Mouse (Mus musculus): ENCODE results near the gene 2010300C02Rik. TPM values are rescaled to one million over a fixed set of nuclear protein-coding genes. Genes with fewer than 3 reads are reported as not detected.

The 2010300C02Rik gene
- polyA plus RNA-seq, 1 experiment from 2014 or later: 11.1 TPM

GRCm38 (mm10) chr1:37585809-37586480, 133.9 kb downstream of the 2010300C02Rik start:
- peak; percentile 26 for ATAC-seq
- Histone ChIP-seq H3K27me3 (replicated peaks; ENCODE audit: control insufficient read depth, insufficient read depth, low read length) (no peaks in the 10 kb centered on the region), H3K9ac (ENCODE audit: low read depth, low read length) (no peak overlapping the region), H3K4me2 (ENCODE audit: low read depth, low read length) (no peak overlapping the region), H3K4me3 (ENCODE audit: low read length) (no peak overlapping the region), H3K9me3 (ENCODE audit: control insufficient read depth, low read length) (no peaks in the 10 kb centered on the region), H3K27ac (ENCODE audit: low read length) (peak overlapping the region; percentile 20; the same call in 1 of the 2 replicates), H3K4me1 (ENCODE audit: control insufficient read depth, insufficient read depth, low read length) (peaks cover 21% of the 10 kb centered on the region), H3K36me3 (ENCODE audit: control insufficient read depth, insufficient read depth, low read length) (no peaks in the 10 kb centered on the region)
- WGBS: 75% methylated on average over 13 of the region's 13 CpGs

DNA sequence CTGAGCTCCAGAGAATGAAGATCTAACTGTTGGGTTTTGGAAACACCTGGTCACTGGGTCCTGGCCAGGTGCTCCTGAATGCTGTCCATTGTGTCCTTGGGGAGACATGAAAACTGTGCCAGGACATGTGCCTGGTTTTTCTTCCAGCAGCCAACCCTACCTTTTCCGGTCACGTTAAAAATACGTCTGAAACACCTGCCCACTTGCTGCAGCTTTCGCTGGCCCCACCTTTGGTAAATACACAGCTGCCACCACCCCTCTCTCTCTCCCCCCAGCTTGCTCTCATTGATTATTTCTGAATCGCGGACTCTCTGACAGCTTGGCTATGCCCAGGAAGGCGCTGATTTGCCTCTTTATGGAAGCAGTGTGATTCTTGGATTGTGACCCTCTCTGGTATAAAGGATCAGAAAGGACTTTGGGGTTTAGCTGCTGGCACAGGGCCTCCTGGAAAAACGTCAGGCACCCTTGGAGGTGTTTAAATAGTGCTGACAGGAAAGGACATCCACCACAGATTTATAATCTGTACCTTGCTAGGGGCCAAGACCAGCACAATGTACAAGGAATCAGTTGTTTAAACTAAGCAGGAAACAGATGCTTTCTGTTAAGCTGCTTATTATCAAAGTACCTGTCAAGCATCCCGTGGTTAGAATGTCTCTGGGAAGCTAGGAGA, 136.0 kb downstream of the 2010300C02Rik start:
- no peak overlapping the region for H3K4me3 ChIP-seq (ENCODE audit: low read length)
- H3K9ac ChIP-seq (ENCODE audit: low read depth, low read length): no peak overlapping the region
- no peaks in the 10 kb centered on the region for H3K27me3 ChIP-seq (replicated peaks; ENCODE audit: control insufficient read depth, insufficient read depth, low read length)
- WGBS: 17% methylated on average over 9 of the region's 9 CpGs
- H3K36me3 ChIP-seq (ENCODE audit: control insufficient read depth, insufficient read depth, low read length): no peaks in the 10 kb centered on the region
- H3K4me1 ChIP-seq (ENCODE audit: control insufficient read depth, insufficient read depth, low read length): peaks cover 21% of the 10 kb centered on the region
- H3K9me3 ChIP-seq (ENCODE audit: control insufficient read depth, low read length): no peaks in the 10 kb centered on the region
- H3K27ac ChIP-seq (ENCODE audit: low read length): peak overlapping the region; percentile 65
- ATAC-seq: peak; percentile 89
- H3K4me2 ChIP-seq (ENCODE audit: low read depth, low read length): 0 out of 2 replicates have a peak overlapping the region, but pooled peaks have one; percentile 10

- Histone ChIP-seq H3K4me3 (ENCODE audit: low read length) (no peak overlapping the region), H3K27ac (ENCODE audit: low read length) (peak overlapping the region; percentile 65; the same call in 1 of the 2 replicates), H3K4me1 (ENCODE audit: control insufficient read depth, insufficient read depth, low read length) (peaks cover 21% of the 10 kb centered on the region), H3K27me3 (replicated peaks; ENCODE audit: control insufficient read depth, insufficient read depth, low read length) (no peaks in the 10 kb centered on the region), H3K9me3 (ENCODE audit: control insufficient read depth, low read length) (no peaks in the 10 kb centered on the region), H3K9ac (ENCODE audit: low read depth, low read length) (no peak overlapping the region), H3K36me3 (ENCODE audit: control insufficient read depth, insufficient read depth, low read length) (no peaks in the 10 kb centered on the region), H3K4me2 (ENCODE audit: low read depth, low read length) (no peak overlapping the region)
- 81% methylated on average over 8 of the region's 8 CpGs for WGBS
- no peak for ATAC-seq
Measured at GRCm38 (mm10) chr1:37583167-37583566, 136.7 kb downstream of the 2010300C02Rik start.

DNA sequence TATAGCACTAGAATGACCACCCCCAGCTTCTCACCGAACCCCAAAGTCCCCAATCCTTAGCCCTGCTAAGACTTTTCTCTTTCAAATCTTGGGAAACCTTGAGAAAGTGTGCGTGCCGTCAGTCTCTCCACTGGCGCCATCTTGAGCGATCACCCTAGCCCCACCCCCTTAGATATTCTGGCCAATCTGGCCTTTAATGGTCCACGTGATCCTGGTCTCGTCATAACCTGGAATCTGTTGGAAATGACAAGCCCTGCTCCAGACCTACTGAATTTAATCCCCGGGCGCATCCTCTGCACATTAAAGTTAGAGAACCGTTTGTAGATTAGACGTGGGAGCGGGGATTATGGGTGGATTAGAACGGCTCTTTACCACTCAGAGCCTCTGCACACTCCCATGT, 140.2 kb downstream of the 2010300C02Rik start:
- H3K9ac ChIP-seq (ENCODE audit: low read depth, low read length): no peak overlapping the region
- no peaks in the 10 kb centered on the region for H3K27me3 ChIP-seq (replicated peaks; ENCODE audit: control insufficient read depth, insufficient read depth, low read length)
- no peak overlapping the region for H3K4me3 ChIP-seq (ENCODE audit: low read length)
- no peak overlapping the region for H3K27ac ChIP-seq (ENCODE audit: low read length)
- no peaks in the 10 kb centered on the region for H3K9me3 ChIP-seq (ENCODE audit: control insufficient read depth, low read length)
- peaks cover 15% of the 10 kb centered on the region; the same call in 1 of the 2 replicates for H3K4me1 ChIP-seq (ENCODE audit: control insufficient read depth, insufficient read depth, low read length)
- H3K4me2 ChIP-seq (ENCODE audit: low read depth, low read length): no peak overlapping the region
- no peaks in the 10 kb centered on the region for H3K36me3 ChIP-seq (ENCODE audit: control insufficient read depth, insufficient read depth, low read length)
- 92% methylated on average over 13 of the region's 13 CpGs for WGBS
- ATAC-seq: no peak

DNA sequence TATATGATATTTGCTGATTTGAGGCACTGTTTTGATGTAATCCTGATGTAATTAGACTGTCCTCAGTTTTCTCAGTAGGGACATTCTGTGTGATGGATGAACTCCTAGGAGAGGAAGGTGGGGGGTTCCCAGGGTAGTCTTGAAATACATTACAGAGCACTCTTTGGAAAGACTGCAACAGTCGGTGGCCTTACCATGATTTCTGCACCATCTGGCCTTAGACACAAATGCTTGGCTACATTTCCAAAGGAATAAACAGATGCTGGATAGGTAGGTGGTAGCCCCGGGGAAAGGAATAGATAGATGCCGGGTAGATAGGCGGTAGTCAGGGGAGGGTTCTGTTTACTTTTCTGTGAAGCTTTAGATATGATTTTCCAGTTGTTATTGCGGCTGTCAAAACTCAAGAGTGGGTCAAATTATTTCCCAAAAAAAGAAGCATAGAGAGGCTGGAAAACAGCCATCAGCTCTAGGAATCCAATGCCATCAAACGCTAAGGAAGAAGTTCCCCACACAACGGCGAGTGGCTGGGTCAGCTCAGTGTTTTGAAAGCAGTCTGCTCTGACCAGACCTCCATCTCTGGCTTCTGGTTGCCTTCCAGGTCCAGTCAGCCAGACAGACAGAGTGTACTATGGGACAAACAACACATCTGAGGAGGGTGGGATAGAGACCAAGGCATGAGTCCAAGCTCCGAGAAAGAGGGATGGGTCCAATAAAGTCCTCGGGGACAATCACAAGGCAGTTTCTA, 147.2 kb downstream of the 2010300C02Rik start:
- H3K4me2 ChIP-seq (ENCODE audit: low read depth, low read length): no peak overlapping the region
- no peaks in the 10 kb centered on the region for H3K27me3 ChIP-seq (replicated peaks; ENCODE audit: control insufficient read depth, insufficient read depth, low read length)
- 52% methylated on average over 10 of the region's 10 CpGs for WGBS
- H3K4me3 ChIP-seq (ENCODE audit: low read length): no peak overlapping the region
- H3K4me1 ChIP-seq (ENCODE audit: control insufficient read depth, insufficient read depth, low read length): no peaks in the 10 kb centered on the region
- no peaks in the 10 kb centered on the region for H3K9me3 ChIP-seq (ENCODE audit: control insufficient read depth, low read length)
- H3K27ac ChIP-seq (ENCODE audit: low read length): no peak overlapping the region
- ATAC-seq: no peak
- no peaks in the 10 kb centered on the region for H3K36me3 ChIP-seq (ENCODE audit: control insufficient read depth, insufficient read depth, low read length)
- H3K9ac ChIP-seq (ENCODE audit: low read depth, low read length): no peak overlapping the region

DNA sequence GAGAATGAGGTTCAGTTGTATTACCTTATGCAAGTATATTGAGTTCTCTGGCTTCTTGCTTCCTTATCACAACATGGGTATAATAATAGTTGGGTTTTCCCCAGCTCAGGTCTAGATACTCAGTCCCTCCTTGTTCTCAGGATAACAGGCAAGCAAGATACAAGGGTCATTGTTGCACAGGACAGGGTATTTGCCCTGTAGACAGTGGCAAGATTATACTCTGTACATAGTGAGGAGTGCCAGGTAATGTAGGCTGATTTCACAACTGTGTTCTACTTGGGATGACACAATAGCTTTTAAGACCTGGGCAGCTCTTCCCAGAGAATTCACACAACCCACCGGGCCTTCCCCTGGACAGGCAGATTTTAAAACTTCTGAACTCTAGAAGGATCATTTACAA, 151.5 kb downstream of the 2010300C02Rik start:
- peak; percentile 98 for ATAC-seq
- Histone ChIP-seq H3K9me3 (ENCODE audit: control insufficient read depth, low read length) (no peaks in the 10 kb centered on the region), H3K4me2 (ENCODE audit: low read depth, low read length) (no peak overlapping the region), H3K4me1 (ENCODE audit: control insufficient read depth, insufficient read depth, low read length) (no peaks in the 10 kb centered on the region), H3K36me3 (ENCODE audit: control insufficient read depth, insufficient read depth, low read length) (no peaks in the 10 kb centered on the region), H3K27me3 (replicated peaks; ENCODE audit: control insufficient read depth, insufficient read depth, low read length) (no peaks in the 10 kb centered on the region), H3K9ac (ENCODE audit: low read depth, low read length) (no peak overlapping the region), H3K27ac (ENCODE audit: low read length) (peak overlapping the region; percentile 67), H3K4me3 (ENCODE audit: low read length) (no peak overlapping the region)
- 68% methylated on average over 1 of the region's 1 CpGs for WGBS

GRCm38 (mm10) chr1:37566754-37567153, 153.1 kb downstream of the 2010300C02Rik start:
- 59% methylated on average over 4 of the region's 4 CpGs for WGBS
- Histone ChIP-seq H3K9ac (ENCODE audit: low read depth, low read length) (no peak overlapping the region), H3K4me1 (ENCODE audit: control insufficient read depth, insufficient read depth, low read length) (no peaks in the 10 kb centered on the region), H3K27ac (ENCODE audit: low read length) (peak overlapping the region; percentile 68), H3K27me3 (replicated peaks; ENCODE audit: control insufficient read depth, insufficient read depth, low read length) (no peaks in the 10 kb centered on the region), H3K9me3 (ENCODE audit: control insufficient read depth, low read length) (no peaks in the 10 kb centered on the region), H3K4me3 (ENCODE audit: low read length) (no peak overlapping the region), H3K36me3 (ENCODE audit: control insufficient read depth, insufficient read depth, low read length) (no peaks in the 10 kb centered on the region), H3K4me2 (ENCODE audit: low read depth, low read length) (no peak overlapping the region)
- peak; percentile 75 for ATAC-seq

DNA sequence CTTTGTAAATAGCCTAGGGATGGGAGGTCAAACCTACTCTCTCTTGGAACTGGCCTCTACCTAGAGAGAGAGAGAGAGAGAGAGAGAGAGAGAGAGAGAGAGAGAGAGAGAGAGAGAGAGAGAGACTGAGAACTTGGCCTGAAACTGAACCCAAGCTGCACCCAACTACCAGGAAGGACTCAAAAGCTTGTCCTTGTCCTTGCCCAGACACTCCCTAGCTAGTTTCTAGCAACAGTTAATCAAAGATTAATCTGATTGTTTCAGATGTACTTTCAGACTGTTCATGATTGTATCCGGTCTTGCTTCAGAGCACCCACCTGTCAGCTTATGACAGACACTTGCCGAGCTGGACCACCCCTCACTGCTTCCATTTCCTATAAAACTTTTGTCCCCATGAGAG, 153.5 kb downstream of the 2010300C02Rik start:
- Histone ChIP-seq H3K9me3 (ENCODE audit: control insufficient read depth, low read length) (no peaks in the 10 kb centered on the region), H3K27me3 (replicated peaks; ENCODE audit: control insufficient read depth, insufficient read depth, low read length) (no peaks in the 10 kb centered on the region), H3K36me3 (ENCODE audit: control insufficient read depth, insufficient read depth, low read length) (no peaks in the 10 kb centered on the region), H3K4me3 (ENCODE audit: low read length) (no peak overlapping the region), H3K27ac (ENCODE audit: low read length) (peak overlapping the region; percentile 68), H3K4me1 (ENCODE audit: control insufficient read depth, insufficient read depth, low read length) (no peaks in the 10 kb centered on the region), H3K4me2 (ENCODE audit: low read depth, low read length) (no peak overlapping the region), H3K9ac (ENCODE audit: low read depth, low read length) (no peak overlapping the region)
- peak; percentile 39 for ATAC-seq
- 60% methylated on average over 2 of the region's 2 CpGs for whole genome bisulfite sequencing

- no peaks in the 10 kb centered on the region for H3K36me3 ChIP-seq (ENCODE audit: control insufficient read depth, insufficient read depth, low read length)
- H3K9me3 ChIP-seq (ENCODE audit: control insufficient read depth, low read length): no peaks in the 10 kb centered on the region
- ATAC-seq: no peak
- no peaks in the 10 kb centered on the region for H3K27me3 ChIP-seq (replicated peaks; ENCODE audit: control insufficient read depth, insufficient read depth, low read length)
- H3K4me1 ChIP-seq (ENCODE audit: control insufficient read depth, insufficient read depth, low read length): no peaks in the 10 kb centered on the region
- no peak overlapping the region for H3K4me2 ChIP-seq (ENCODE audit: low read depth, low read length)
- no peak overlapping the region for H3K9ac ChIP-seq (ENCODE audit: low read depth, low read length)
- no peak overlapping the region for H3K4me3 ChIP-seq (ENCODE audit: low read length)
- H3K27ac ChIP-seq (ENCODE audit: low read length): no peak overlapping the region
- WGBS: 48% methylated on average over 6 of the region's 6 CpGs
Measured at GRCm38 (mm10) chr1:37565396-37565795, 154.5 kb downstream of the 2010300C02Rik start.

All from intestine, embryonic 16.5 days (tissue).